Mouse (Mus musculus) G1E (cell line): Measurements from ENCODE around the gene Utp11. TPM values are rescaled to one million over a fixed set of nuclear protein-coding genes. Genes with fewer than 3 reads are reported as not detected.

Experiments
- ATAC-seq: 2 replicates; pipeline ENCODE4 v1.8.0; 2016; ENCODE audit warnings: mild to moderate bottlenecking; ENCODE audit not compliant: insufficient number of reproducible peaks, poor library complexity, low FRiP score, severe bottlenecking; ENCODE audit errors: extremely low read depth
- DNase-seq: peaks from one replicate; pipeline ENCODE4 v3.0.0; 2012; ENCODE audit warnings: low spot score
- H3K27me3 ChIP-seq: 2 replicates; pipeline ENCODE4 v1.6.1; 2012; ENCODE audit warnings: mild to moderate bottlenecking, low read length, inconsistent platforms; ENCODE audit not compliant: insufficient read depth
- H3K36me3 ChIP-seq: replicated peaks from 2 replicates; pipeline ENCODE3; 2012; ENCODE audit warnings: mild to moderate bottlenecking, inconsistent platforms
- H3K4me1 ChIP-seq: 2 replicates; pipeline ENCODE4 v1.6.1; 2012; ENCODE audit warnings: low read depth, low read length, inconsistent platforms, mixed read lengths; ENCODE audit not compliant: insufficient read depth
- H3K4me3 ChIP-seq: 2 replicates; pipeline ENCODE4 v1.5.1; 2012; ENCODE audit warnings: low read depth, mild to moderate bottlenecking, inconsistent platforms, low read length, moderate library complexity, mixed read lengths
- H3K9me3 ChIP-seq: replicated peaks from 2 replicates; pipeline ENCODE4 v1.6.1; 2012; ENCODE audit warnings: inconsistent platforms
- CTCF ChIP-seq: IDR thresholded peaks from 2 replicates; pipeline ENCODE4 v1.5.1; 2012; ENCODE audit warnings: low read depth, low read length, inconsistent platforms, mixed read lengths
- GATA1 ChIP-seq: IDR thresholded peaks from 2 replicates; pipeline ENCODE4 v1.6.1; 2012; ENCODE audit warnings: borderline replicate concordance, low read length, inconsistent platforms, mixed read lengths
- GATA2 ChIP-seq: IDR thresholded peaks from 2 replicates; pipeline ENCODE4 v1.6.1; 2012; ENCODE audit warnings: low read depth, low read length, inconsistent platforms, borderline replicate concordance
- POLR2AphosphoS5 ChIP-seq: IDR thresholded peaks from 2 replicates; pipeline ENCODE4 v1.6.1; 2012; ENCODE audit warnings: low read depth, low read length, inconsistent platforms; ENCODE audit not compliant: insufficient replicate concordance
- TAL1 ChIP-seq: conservative IDR thresholded peaks from 2 replicates; pipeline ENCODE4 v1.6.1; 2012; ENCODE audit warnings: low read depth, low read length, inconsistent platforms, mixed read lengths
- polyA plus RNA-seq: library from polyadenylated mRNA; stranded (reverse); fragments of >175 nt; gene quantifications from 2 replicates; pipeline ENCODE4 v1.2.3, GENCODE M21; 2012
- total RNA-seq, 2 experiments: library from RNA; stranded (forward) in 1 of 2; stranded (reverse) in 1 of 2; fragments of 200-1000 nt in 1 of 2; fragments of >200 nt in 1 of 2; fragmentation: Nextera tagmentation in 1 of 2; gene quantifications; 2 replicates each; pipeline ENCODE4 v1.2.3; 2014 to 2017

Gene Utp11
- total and polyA plus RNA-seq, 3 experiments: 16.7 to 94.3 (median 80.4) TPM

DNA sequence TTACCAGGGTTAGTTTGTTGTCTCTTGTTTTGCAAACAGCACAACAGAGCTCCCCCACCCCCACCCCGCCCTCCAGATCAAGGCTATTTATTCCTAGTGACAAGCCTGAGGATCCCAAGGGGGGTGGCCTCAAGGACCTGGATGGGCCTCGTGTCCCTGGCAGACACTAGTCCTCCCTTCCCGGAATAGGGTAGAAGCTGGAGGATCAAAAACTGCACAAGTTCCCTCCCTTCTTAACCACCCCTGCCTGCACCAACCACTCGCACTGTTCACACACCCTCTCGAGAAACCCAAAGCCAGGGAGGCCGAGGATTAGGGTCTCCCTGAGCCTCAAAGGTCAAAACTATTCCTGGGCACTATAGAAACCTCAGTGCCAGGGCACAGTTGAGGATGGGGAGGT lies 6.4 kb upstream of the Utp11 start:
- H3K4me1 ChIP-seq: peaks cover 75% of the 10 kb centered on the region
- no peaks in the 10 kb centered on the region for H3K9me3 ChIP-seq
- no peaks in the 10 kb centered on the region for H3K27me3 ChIP-seq
- no peak for DNase-seq
- peak overlapping the region; percentile 81; the same call in 1 of the 2 replicates for H3K4me3 ChIP-seq
- TF ChIP-seq GATA1: no peak
- TF ChIP-seq POLR2AphosphoS5: no peak
- TF ChIP-seq CTCF: no peak
- TF ChIP-seq GATA2: no peak
- TF ChIP-seq TAL1: no peak
- H3K36me3 ChIP-seq: peaks cover 33% of the 10 kb centered on the region
- no peak for ATAC-seq

DNA sequence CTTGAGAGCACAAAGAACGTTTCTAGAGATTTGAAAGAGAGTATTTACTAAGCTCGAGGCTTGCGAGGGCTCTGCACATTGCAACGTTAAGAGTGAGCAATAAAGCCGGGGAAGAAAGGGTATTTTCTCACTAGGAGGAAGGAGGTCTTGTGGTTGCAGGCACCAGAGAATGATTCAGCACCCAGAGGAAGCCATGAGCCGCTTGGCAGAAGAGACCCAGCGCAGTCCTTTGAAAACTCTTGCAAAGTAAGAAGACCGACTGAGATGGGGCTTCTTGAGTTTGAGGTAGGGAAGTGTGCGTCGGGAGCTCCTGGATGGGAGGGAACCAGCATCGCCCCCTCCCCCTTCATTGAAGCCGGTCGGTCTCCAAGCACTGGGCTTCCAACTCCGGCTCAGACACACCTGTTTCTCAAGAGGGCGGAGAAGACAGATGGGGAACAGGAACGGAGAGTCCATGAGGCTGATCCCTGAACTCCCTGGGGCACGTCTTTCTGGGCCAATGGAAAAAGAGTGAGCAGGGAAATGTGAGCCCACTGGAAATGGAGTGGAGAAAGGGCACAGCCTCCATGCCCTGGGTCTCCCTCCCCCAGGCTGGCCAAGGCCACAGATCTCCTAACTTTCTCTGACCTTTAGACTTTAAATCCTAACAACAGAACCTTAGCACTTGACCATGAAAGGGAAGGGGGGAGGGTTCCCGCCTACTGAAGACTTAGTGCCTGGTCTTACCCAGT lies 2.6 kb upstream of the Utp11 start:
- Histone ChIP-seq H3K4me3 (peak overlapping the region; percentile 70), H3K9me3 (no peaks in the 10 kb centered on the region), H3K36me3 (peaks cover 27% of the 10 kb centered on the region), H3K27me3 (no peaks in the 10 kb centered on the region), H3K4me1 (peaks cover 66% of the 10 kb centered on the region)
- peak; percentile 58 for DNase-seq
- no peak for ATAC-seq
- TF ChIP-seq GATA1: no peak
- no peak for TF ChIP-seq POLR2AphosphoS5
- TF ChIP-seq TAL1: no peak

DNA sequence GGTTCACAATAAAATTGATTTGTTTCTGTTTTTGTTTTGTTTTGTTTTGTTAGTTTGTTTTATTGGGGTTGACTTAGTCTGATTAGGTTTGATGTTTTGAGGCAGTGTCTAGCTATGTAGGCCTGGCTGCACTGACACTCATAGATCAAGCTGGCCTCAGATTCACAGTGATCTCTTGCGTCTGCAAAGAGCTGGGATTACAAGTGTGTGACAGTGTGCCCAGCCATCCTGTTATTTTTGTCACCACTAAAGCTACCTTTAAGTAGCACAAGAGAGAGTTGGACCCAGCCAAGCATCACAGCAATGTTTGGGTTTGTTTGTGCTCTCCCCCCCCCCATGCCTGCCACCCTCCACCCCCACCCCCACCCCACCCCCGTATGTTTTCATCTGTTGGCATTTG lies 1.2 kb upstream of the Utp11 start:
- ATAC-seq (no peak), DNase-seq (no peak)
- H3K9me3 ChIP-seq: no peaks in the 10 kb centered on the region
- no peak overlapping the region for H3K4me3 ChIP-seq
- TF ChIP-seq TAL1: no peak
- TF ChIP-seq CTCF: no peak
- no peak for TF ChIP-seq POLR2AphosphoS5
- no peak for TF ChIP-seq GATA2
- TF ChIP-seq GATA1: no peak
- H3K27me3 ChIP-seq: no peaks in the 10 kb centered on the region
- H3K4me1 ChIP-seq: peaks cover 61% of the 10 kb centered on the region
- H3K36me3 ChIP-seq: peaks cover 39% of the 10 kb centered on the region

DNA sequence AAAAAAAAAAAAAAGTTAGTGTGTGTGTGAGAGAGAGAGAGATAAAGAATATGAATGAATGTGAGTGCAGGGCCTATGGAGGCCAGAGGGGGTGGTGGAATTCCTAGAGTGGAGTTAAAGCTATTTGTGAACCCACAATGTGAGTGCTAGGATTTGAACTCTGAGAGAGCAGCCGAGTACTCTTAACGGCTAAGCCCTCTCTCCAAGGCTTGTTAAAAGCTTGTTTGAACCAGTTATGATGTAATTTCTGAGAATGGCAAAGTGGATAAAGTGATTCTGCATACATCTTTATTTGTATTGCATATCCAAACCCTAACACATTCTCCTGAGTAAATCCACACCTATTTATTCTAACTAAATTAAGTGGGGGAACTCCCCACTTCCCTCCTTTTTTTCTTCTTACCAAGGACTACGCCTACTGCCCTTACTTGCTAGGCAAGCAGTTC lies 961 bp downstream of the Utp11 start:
- Histone ChIP-seq H3K36me3 (peaks cover 43% of the 10 kb centered on the region), H3K4me3 (peak overlapping the region; percentile 90), H3K4me1 (peaks cover 54% of the 10 kb centered on the region), H3K27me3 (no peaks in the 10 kb centered on the region), H3K9me3 (no peaks in the 10 kb centered on the region)
- no peak for DNase-seq
- ATAC-seq: no peak
- no peak for TF ChIP-seq GATA2
- no peak for TF ChIP-seq CTCF
- TF ChIP-seq GATA1: no peak
- TF ChIP-seq TAL1: no peak
- no peak for TF ChIP-seq POLR2AphosphoS5

DNA sequence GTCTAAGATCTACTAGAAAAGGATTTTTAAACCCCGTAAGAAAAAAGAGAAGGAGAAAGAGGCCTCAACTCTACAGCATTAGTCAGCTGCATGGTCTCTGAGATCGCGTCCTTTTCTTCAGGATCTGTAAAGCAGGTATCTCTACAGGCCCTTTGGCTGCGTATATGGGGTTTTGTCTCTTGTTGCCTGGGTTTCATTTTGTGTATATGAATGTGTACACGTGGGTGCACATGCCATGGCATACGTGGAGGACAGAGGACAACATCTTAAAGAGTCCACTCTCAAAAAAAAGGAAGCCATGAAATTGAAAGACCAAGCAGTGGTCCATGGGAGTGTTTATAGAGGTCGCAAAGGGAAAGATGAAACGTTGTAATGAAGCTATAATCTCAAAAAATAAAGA lies 1.9 kb downstream of the Utp11 start:
- H3K36me3 ChIP-seq: peaks cover 52% of the 10 kb centered on the region
- TF ChIP-seq GATA1 (no peak), POLR2AphosphoS5 (no peak), GATA2 (no peak), CTCF (no peak), TAL1 (no peak)
- H3K4me3 ChIP-seq: no peak overlapping the region; the same call in 1 of the 2 replicates
- no peaks in the 10 kb centered on the region for H3K9me3 ChIP-seq
- H3K27me3 ChIP-seq: no peaks in the 10 kb centered on the region
- H3K4me1 ChIP-seq: peaks cover 49% of the 10 kb centered on the region
- DNase-seq (no peak), ATAC-seq (no peak)

DNA sequence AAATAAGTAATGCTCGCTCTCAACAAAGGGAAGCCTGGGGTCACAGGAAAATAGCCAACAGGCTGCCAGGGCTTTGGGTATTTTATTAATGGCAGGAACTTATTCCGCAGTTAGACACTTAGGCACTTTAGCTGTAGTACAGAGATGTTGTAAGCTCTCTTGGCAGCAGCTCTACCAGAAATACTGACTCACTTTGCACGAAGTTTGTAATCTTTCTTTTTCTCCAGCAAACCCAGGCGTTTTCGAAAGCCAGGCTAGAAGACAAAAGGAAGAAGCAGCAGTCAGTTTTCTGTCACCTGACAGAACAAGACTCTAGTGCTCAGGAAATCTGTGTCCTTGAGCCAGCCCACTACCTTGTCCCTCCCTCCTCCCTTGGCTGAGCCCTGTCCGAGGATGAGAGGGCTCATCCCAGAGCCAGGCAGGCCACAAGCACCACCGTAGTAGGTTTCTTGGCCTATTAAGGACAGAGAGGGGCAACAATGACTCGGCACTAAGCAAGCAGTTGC lies 7.5 kb downstream of the Utp11 start:
- ATAC-seq: no peak
- H3K4me3 ChIP-seq: no peak overlapping the region
- TF ChIP-seq TAL1 (no peak), CTCF (no peak), GATA2 (no peak), GATA1 (no peak), POLR2AphosphoS5 (no peak)
- H3K27me3 ChIP-seq: no peaks in the 10 kb centered on the region
- peaks cover 94% of the 10 kb centered on the region for H3K36me3 ChIP-seq
- no peak for DNase-seq
- no peaks in the 10 kb centered on the region for H3K9me3 ChIP-seq
- H3K4me1 ChIP-seq: peaks cover 9% of the 10 kb centered on the region

DNA sequence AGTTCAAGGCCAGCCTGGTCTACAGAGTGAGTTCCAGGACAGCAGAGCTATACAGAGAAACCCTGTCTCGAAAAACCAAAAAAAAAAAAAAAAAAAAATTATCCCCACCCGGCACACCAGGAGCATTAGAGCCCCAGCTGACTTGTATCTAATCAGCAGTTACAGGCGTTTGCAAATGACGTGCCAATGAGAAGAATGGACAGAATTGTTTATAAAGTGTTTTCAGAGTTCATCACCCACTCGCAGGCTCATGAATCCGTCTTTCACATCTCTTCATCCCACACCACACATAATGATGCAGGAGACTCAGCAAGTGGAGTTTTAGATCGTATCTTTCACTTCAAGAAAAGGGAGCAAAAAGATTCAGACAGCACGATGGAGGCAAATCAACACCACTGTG lies 7.9 kb downstream of the Utp11 start:
- H3K9me3 ChIP-seq: no peaks in the 10 kb centered on the region
- DNase-seq: no peak

More for the DNA sequence above, 7.9 kb downstream of the Utp11 start:
- no peak overlapping the region for H3K4me3 ChIP-seq
- H3K27me3 ChIP-seq: no peaks in the 10 kb centered on the region
- no peak for ATAC-seq
- H3K4me1 ChIP-seq: peaks cover 5% of the 10 kb centered on the region; the same call in 1 of the 2 replicates
- TF ChIP-seq CTCF (no peak), GATA1 (no peak), POLR2AphosphoS5 (no peak), GATA2 (no peak), TAL1 (no peak)
- H3K36me3 ChIP-seq: peaks cover 94% of the 10 kb centered on the region
